Mouse (Mus musculus): Measurements from ENCODE around the gene Dapk2. TPM values are rescaled to one million over a fixed set of nuclear protein-coding genes. Genes with fewer than 3 reads are reported as not detected.

The Dapk2 gene
- polyA plus RNA-seq, 1 experiment from 2014 or later, result 1.4 TPM

DNA sequence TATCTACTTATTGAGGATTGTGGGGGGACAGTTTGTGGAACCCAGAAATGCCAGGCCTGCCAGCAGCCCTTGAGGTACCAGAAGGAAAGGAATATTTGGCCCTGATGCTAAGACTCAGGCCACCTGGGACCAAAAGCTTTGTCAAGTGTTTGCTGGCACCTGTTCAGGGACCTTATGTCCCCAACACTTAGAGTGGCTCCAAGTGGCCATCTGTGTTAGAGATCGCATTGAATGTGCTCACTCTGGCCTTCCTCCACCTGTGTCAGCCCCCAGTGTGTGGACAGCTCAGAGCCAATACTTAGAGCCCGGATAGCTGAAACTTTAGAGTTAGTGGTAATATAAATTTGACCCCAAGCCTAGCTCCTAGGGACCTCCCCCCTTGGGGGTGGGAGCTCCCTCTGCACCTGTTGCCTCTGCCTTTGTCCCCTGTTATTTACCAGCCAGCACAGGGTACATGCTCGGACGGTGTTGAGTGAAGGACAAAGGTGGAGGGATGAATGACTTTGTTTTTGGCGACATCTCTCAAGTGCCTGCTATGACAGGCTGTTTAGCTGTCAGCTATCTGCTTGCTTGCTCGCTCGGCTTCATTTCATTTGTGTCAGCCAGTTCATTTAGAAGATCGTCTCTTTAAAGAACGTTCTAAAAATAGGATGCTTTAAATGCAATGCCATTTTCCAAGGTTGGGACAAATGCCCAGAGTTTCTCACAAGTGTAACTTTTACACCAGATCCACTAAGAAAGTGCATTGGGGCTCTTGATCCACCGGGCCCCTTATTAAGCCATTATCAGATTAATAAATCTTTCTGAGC lies 61.1 kb downstream of the Dapk2 start:
- ATAC-seq (replicated peaks), result no peak
- H3K27me3 ChIP-seq (replicated peaks), result no peaks in the 10 kb centered on the region
- H3K4me2 ChIP-seq, result no peak overlapping the region
- H3K9me3 ChIP-seq, result no peaks in the 10 kb centered on the region
- no peaks in the 10 kb centered on the region for H3K36me3 ChIP-seq (replicated peaks)
- WGBS, result 65% methylated on average over 10 of the region's 10 CpGs
- H3K9ac ChIP-seq, result no peak overlapping the region
- no peaks in the 10 kb centered on the region for H3K4me1 ChIP-seq
- H3K27ac ChIP-seq, result no peak overlapping the region
- no peak overlapping the region for H3K4me3 ChIP-seq

DNA sequence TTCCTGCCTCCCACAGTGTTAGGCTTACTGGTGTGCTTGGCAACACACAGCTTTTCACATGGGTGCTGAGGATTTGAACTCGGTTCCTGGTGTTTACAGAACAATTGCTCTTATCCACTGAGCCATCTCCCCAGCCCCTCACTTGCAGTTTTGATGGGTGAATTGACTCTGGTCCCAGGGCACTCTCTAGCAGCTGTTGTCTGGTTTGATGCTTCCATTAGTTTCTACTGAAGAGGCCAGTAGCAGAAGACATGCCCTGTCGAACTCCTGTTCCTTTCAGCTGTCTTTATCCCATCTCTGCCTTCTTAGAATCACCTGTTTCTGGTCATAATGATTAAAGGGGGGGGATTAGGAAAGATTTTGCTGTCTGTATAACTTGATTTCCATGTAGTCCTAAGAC lies 65.8 kb downstream of the Dapk2 start:
- no peaks in the 10 kb centered on the region for H3K4me1 ChIP-seq
- H3K27ac ChIP-seq, result no peak overlapping the region
- H3K4me2 ChIP-seq, result no peak overlapping the region
- H3K4me3 ChIP-seq, result no peak overlapping the region
- H3K27me3 ChIP-seq (replicated peaks), result no peaks in the 10 kb centered on the region
- no peak overlapping the region for H3K9ac ChIP-seq
- no peaks in the 10 kb centered on the region for H3K9me3 ChIP-seq
- WGBS, result 74% methylated on average over 2 of the region's 2 CpGs
- no peaks in the 10 kb centered on the region for H3K36me3 ChIP-seq (replicated peaks)
- ATAC-seq (replicated peaks), result no peak

DNA sequence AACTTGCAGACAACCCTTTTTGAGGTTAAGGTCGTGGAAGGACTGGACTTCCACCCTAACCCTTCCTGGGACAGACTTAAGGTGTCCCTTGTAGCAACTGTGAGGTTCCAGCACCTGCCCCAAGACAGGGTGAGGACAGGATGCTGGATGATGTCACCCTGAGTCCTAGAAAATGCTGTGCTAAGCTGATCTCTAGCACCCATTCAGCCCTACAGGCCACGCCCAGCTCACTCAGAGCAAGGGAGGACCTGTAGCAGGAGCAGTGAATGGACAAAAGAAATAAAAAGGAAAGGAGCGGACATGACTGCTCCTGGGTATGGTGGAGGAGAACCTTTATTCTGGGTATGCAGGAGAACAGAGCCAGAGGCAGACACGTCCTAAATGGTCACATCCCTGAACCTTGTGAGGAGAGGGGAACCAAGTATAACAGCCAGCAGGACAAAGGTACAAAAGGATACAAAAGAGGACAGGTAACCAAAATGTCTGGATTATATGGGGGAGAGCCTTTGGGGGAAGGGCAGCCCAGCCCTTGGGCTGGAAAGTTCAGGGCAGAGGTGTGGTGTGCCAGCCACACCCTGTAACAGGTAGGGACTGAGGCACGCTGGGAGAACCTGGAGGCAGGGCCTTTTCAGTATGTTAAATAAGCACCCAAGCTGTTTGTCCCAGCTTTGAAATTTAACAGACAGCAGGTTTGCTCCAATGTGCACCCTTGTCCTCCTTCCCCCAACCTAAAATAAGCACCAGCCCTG lies 67.9 kb downstream of the Dapk2 start:
- no peak for ATAC-seq (replicated peaks)

DNA sequence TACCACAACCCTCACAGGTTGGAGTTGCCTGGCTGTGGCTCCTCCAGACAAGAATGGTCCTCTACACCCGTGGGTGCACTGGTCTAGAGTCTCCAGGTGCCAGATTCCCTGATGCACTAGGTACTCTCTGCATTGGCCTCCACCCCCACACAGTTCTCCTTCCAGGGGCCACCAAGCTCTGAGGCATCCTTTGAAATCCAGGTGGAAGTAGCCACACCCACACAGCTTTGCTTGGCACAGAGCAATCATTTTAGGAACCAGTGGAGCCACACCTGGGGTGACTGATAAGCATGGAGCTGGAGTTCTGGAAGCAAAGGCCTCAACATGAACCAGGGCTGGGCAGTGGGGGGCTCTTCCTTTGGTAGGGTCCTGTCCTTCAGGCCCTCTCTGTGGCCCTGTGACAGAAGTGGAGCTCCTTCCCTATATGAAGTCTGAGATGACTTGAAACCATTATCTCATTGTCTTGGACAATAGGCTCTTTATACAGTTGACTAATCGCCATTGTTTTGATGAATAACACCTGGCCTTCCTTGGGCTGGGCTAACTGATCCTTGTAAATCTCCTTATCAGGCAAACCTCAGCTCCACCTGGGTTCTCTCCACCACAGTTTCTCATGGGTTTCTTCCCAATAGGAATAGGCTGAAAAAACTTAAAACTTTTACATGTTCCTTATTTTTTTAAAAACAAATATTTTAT lies 70.6 kb downstream of the Dapk2 start:
- H3K36me3 ChIP-seq (replicated peaks), result no peaks in the 10 kb centered on the region
- no peak for ATAC-seq (replicated peaks)

More for the DNA sequence above, 67.9 kb downstream of the Dapk2 start:
- 73% methylated on average over 5 of the region's 5 CpGs for WGBS
- H3K27me3 ChIP-seq (replicated peaks), result no peaks in the 10 kb centered on the region
- no peaks in the 10 kb centered on the region for H3K4me1 ChIP-seq
- H3K4me2 ChIP-seq, result no peak overlapping the region
- H3K9ac ChIP-seq, result no peak overlapping the region
- no peaks in the 10 kb centered on the region for H3K9me3 ChIP-seq
- H3K36me3 ChIP-seq (replicated peaks), result no peaks in the 10 kb centered on the region
- H3K27ac ChIP-seq, result no peak overlapping the region
- no peak overlapping the region for H3K4me3 ChIP-seq

DNA sequence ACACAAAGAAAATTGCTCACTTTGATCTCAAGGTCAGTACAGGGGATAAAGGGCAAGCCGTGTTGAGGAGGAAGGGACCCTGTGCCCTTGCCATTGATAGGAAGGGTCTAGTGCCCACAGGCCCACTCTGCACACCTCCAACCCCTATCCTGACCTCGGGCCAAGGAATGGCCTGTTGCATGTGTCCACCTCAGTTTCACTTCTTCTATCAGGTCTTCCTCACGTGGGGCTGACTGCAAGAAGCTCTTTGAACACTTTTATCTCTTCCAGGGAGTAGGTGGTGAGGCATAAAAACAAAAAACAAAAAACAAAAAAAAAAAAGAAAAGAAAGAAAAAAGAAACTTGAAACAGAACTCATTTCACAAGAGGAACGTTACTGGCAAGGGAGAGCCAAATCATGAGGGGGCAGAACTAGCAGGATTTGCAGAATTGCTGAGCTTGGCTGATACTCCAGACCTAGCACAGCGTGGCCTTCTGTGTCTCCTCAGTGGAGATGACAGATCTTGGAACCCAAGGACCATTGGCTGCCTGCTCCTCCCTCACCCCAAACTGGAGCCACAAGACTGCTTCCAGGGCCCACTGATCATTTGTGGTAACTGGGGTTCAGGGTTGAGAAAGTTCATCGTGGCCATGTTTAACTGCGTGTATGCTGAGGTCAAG lies 73.9 kb downstream of the Dapk2 start:
- Histone ChIP-seq H3K4me2 (no peak overlapping the region), H3K4me1 (no peaks in the 10 kb centered on the region), H3K36me3 (replicated peaks) (no peaks in the 10 kb centered on the region), H3K9ac (no peak overlapping the region), H3K27ac (no peak overlapping the region), H3K4me3 (no peak overlapping the region), H3K27me3 (replicated peaks) (no peaks in the 10 kb centered on the region), H3K9me3 (no peaks in the 10 kb centered on the region)
- ATAC-seq (replicated peaks), result no peak
- WGBS, result 82% methylated on average over 7 of the region's 7 CpGs

More for the DNA sequence above, 70.6 kb downstream of the Dapk2 start:
- Histone ChIP-seq H3K4me3 (no peak overlapping the region), H3K9ac (no peak overlapping the region), H3K27ac (no peak overlapping the region), H3K4me2 (no peak overlapping the region), H3K27me3 (replicated peaks) (no peaks in the 10 kb centered on the region), H3K4me1 (no peaks in the 10 kb centered on the region), H3K9me3 (no peaks in the 10 kb centered on the region)
- 68% methylated on average over 2 of the region's 2 CpGs for WGBS

GRCm38 (mm10) chr9:66236615-66237014 lies 78.6 kb downstream of the Dapk2 start:
- ATAC-seq (replicated peaks), result no peak

DNA sequence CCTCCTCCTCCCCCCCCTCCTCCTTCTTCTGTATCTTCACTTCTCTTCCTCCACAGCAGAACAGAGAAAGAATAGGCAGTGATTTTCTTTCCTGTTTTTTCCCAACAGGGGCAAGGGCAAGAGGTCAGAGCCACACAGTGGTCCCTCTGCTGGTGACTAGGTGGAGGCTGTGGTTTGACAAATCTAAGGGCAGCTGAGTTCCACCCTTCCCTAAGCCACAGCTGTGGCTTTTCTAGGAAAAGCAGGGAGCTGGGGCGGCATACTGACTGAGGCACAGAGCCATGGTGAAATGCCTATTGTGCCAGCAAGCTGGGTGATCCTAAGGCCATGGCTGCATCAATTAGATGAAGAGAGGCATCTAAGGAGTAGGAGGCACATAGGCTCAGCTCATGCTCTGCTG lies 79.7 kb downstream of the Dapk2 start:
- 48% methylated on average over 1 of the region's 1 CpGs for WGBS

More at GRCm38 (mm10) chr9:66236615-66237014, 78.6 kb downstream of the Dapk2 start:
- Histone ChIP-seq H3K9ac (no peak overlapping the region), H3K9me3 (no peaks in the 10 kb centered on the region), H3K4me2 (no peak overlapping the region), H3K36me3 (replicated peaks) (no peaks in the 10 kb centered on the region), H3K27ac (no peak overlapping the region), H3K27me3 (replicated peaks) (no peaks in the 10 kb centered on the region), H3K4me3 (no peak overlapping the region), H3K4me1 (no peaks in the 10 kb centered on the region)
- 66% methylated on average over 2 of the region's 2 CpGs for WGBS

DNA sequence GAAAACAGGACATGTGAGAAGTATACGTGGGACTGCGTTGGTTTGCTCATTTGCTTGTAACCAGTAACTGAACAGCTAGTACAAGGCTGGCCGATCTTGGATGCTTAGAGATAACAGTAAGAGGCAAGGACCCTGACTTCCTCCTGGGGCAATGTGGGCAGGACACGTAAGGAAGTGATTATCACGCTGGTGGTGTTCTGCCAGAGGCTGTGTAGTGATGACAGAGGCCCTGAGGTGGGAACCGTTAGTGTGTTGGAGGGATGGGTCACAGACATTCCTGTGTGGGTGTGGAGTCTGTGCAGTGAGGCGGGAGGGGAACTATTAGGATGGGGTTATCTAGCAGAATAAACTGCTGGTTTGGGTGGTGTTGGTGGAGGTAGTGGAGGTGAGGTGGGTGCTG lies 81.2 kb downstream of the Dapk2 start:
- ATAC-seq (replicated peaks), result no peak
- H3K4me1 ChIP-seq, result no peaks in the 10 kb centered on the region

More for the DNA sequence above, 79.7 kb downstream of the Dapk2 start:
- no peaks in the 10 kb centered on the region for H3K36me3 ChIP-seq (replicated peaks)
- H3K9ac ChIP-seq, result no peak overlapping the region
- no peaks in the 10 kb centered on the region for H3K4me1 ChIP-seq
- no peak overlapping the region for H3K27ac ChIP-seq
- no peaks in the 10 kb centered on the region for H3K27me3 ChIP-seq (replicated peaks)
- no peak overlapping the region for H3K4me2 ChIP-seq
- no peak overlapping the region for H3K4me3 ChIP-seq
- ATAC-seq (replicated peaks), result no peak
- no peaks in the 10 kb centered on the region for H3K9me3 ChIP-seq

DNA sequence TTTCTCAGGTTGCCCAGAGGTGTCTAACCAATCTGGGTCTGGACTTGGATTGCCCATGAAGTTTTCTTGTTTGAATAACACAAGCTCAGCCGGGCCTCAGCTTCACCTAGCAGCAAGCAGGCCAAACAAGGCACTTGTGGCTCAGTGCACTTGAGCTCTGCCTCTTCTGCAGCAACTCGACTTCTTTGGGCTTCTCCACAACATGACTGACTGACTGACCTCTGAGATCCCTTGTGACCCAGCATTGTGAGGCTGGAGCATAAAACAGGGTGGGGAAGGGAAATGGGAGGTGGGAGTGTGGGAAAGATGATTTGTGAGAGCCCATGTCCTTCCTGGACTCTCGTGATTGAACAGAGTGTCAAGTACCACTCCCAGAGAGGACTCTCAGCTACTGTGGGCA lies 81.7 kb downstream of the Dapk2 start:
- no peaks in the 10 kb centered on the region for H3K9me3 ChIP-seq
- no peak overlapping the region for H3K27ac ChIP-seq
- no peaks in the 10 kb centered on the region for H3K27me3 ChIP-seq (replicated peaks)
- H3K9ac ChIP-seq, result no peak overlapping the region
- WGBS, result 82% methylated on average over 3 of the region's 3 CpGs
- H3K36me3 ChIP-seq (replicated peaks), result no peaks in the 10 kb centered on the region
- H3K4me1 ChIP-seq, result no peaks in the 10 kb centered on the region
- H3K4me2 ChIP-seq, result no peak overlapping the region
- no peak overlapping the region for H3K4me3 ChIP-seq
- ATAC-seq (replicated peaks), result no peak

More for the DNA sequence above, 81.2 kb downstream of the Dapk2 start:
- H3K4me2 ChIP-seq, result no peak overlapping the region
- 84% methylated on average over 7 of the region's 7 CpGs for WGBS
- no peak overlapping the region for H3K4me3 ChIP-seq
- H3K27me3 ChIP-seq (replicated peaks), result no peaks in the 10 kb centered on the region
- no peak overlapping the region for H3K9ac ChIP-seq
- H3K9me3 ChIP-seq, result no peaks in the 10 kb centered on the region
- no peak overlapping the region for H3K27ac ChIP-seq
- H3K36me3 ChIP-seq (replicated peaks), result no peaks in the 10 kb centered on the region

DNA sequence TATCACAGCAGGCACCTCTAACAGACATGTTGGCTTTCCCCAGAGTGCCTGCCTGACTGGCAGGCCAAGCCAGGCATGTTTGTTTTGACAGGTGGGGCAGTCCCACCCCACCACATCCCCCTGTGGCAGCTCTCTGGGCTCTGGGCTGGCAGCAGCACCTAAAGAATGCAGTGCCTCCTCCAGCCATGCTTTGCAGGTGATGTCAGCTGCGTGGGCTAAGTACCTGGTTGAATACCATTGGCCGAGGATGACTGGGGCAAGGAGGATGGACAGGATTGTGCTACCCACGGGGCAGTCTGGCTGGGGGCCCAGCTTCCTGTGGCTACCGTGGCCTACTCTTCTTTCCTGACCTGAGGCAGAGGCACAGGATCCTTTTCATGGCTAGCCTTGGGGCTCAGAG lies 82.5 kb downstream of the Dapk2 start:
- WGBS, result 64% methylated on average over 4 of the region's 4 CpGs
- Histone ChIP-seq H3K4me3 (no peak overlapping the region), H3K9me3 (no peaks in the 10 kb centered on the region), H3K36me3 (replicated peaks) (no peaks in the 10 kb centered on the region), H3K9ac (no peak overlapping the region), H3K27ac (no peak overlapping the region), H3K27me3 (replicated peaks) (no peaks in the 10 kb centered on the region), H3K4me2 (no peak overlapping the region), H3K4me1 (no peaks in the 10 kb centered on the region)
- no peak for ATAC-seq (replicated peaks)

- Histone ChIP-seq H3K4me1 (no peaks in the 10 kb centered on the region), H3K4me2 (no peak overlapping the region), H3K36me3 (replicated peaks) (no peaks in the 10 kb centered on the region), H3K4me3 (no peak overlapping the region), H3K9me3 (no peaks in the 10 kb centered on the region), H3K27me3 (replicated peaks) (no peaks in the 10 kb centered on the region), H3K9ac (no peak overlapping the region), H3K27ac (no peak overlapping the region)
- ATAC-seq (replicated peaks), result no peak
- WGBS, result 63% methylated on average over 3 of the region's 3 CpGs
Measured at GRCm38 (mm10) chr9:66240991-66241390, 83.0 kb downstream of the Dapk2 start.

GRCm38 (mm10) chr9:66241722-66242121 lies 83.7 kb downstream of the Dapk2 start:
- H3K4me1 ChIP-seq, result no peaks in the 10 kb centered on the region
- no peak for ATAC-seq (replicated peaks)
- 89% methylated on average over 4 of the region's 4 CpGs for WGBS
- H3K27me3 ChIP-seq (replicated peaks), result no peaks in the 10 kb centered on the region
- no peaks in the 10 kb centered on the region for H3K36me3 ChIP-seq (replicated peaks)
- H3K27ac ChIP-seq, result no peak overlapping the region
- H3K4me2 ChIP-seq, result no peak overlapping the region
- no peak overlapping the region for H3K9ac ChIP-seq
- H3K4me3 ChIP-seq, result no peak overlapping the region
- no peaks in the 10 kb centered on the region for H3K9me3 ChIP-seq
